Mouse (Mus musculus) kidney, embryonic 16.5 days (tissue): ENCODE measurements around the gene Olfr805. TPM values are rescaled to one million over a fixed set of nuclear protein-coding genes. Genes with fewer than 3 reads are reported as not detected.

Experiments
- microRNA-seq: library from miRNA; unstranded; fragments of <30 nt; microRNA quantifications from one replicate; pipeline ENCODE4, GENCODE M21; 2016
- polyA plus RNA-seq: library from polyadenylated mRNA; unstranded; fragments of >200 nt; fragmentation: Nextera tagmentation; extraction: Ambion mirVana; gene quantifications from 2 replicates; pipeline ENCODE4 v1.2.1, GENCODE M21; 2015

Olfr805 gene
- polyA plus RNA-seq, 1 experiment from 2014 or later: not detected

Small RNA genes lying within 50 kb of the gene (microRNA-seq; reads per million reads assigned to microRNA genes)
- gene Gm24485: not detected

Other genes starting within 250 kb of the Olfr805 start
- not detected in 2 replicates for gene Olfr789, start 244.6 kb downstream of the Olfr805 start, polyA plus RNA-seq
- gene Olfr790, start 230.9 kb downstream of the Olfr805 start, polyA plus RNA-seq: not detected in 2 replicates
- gene Olfr791, start 207.6 kb downstream of the Olfr805 start, polyA plus RNA-seq: not detected in 2 replicates
- not detected in 2 replicates for gene Olfr792, start 190.2 kb downstream of the Olfr805 start, polyA plus RNA-seq
- gene Olfr794, start 161.7 kb downstream of the Olfr805 start, polyA plus RNA-seq: not detected in 2 replicates
- not detected in 2 replicates for gene Olfr796, start 116.8 kb downstream of the Olfr805 start, polyA plus RNA-seq
- not detected in 2 replicates for gene Olfr798, start 101.4 kb downstream of the Olfr805 start, polyA plus RNA-seq
- not detected in 2 replicates for gene Olfr799, start 91.9 kb downstream of the Olfr805 start, polyA plus RNA-seq
- gene Olfr800, start 71.7 kb downstream of the Olfr805 start, polyA plus RNA-seq: not detected in 2 replicates
- gene Olfr801, start 55.5 kb downstream of the Olfr805 start, polyA plus RNA-seq: not detected in 2 replicates
- gene Olfr802, start 41.2 kb downstream of the Olfr805 start, polyA plus RNA-seq: 0.03 TPM in 1 of 2 replicates, not detected in the other
- gene Olfr803, start 35.1 kb downstream of the Olfr805 start, polyA plus RNA-seq: not detected in 2 replicates
- gene Olfr804, start 26.2 kb downstream of the Olfr805 start, polyA plus RNA-seq: not detected in 2 replicates
- not detected in 2 replicates for gene Olfr806, start 12.5 kb upstream of the Olfr805 start, polyA plus RNA-seq
- not detected in 2 replicates for gene Olfr807, start 28.4 kb upstream of the Olfr805 start, polyA plus RNA-seq
- gene Olfr808, start 36.1 kb upstream of the Olfr805 start, polyA plus RNA-seq: not detected in 2 replicates
- gene Olfr809, start 45.3 kb upstream of the Olfr805 start, polyA plus RNA-seq: not detected in 2 replicates
- not detected in 2 replicates for gene Olfr810, start 65.5 kb upstream of the Olfr805 start, polyA plus RNA-seq
- not detected in 2 replicates for gene Olfr811, start 75.0 kb upstream of the Olfr805 start, polyA plus RNA-seq
- not detected in 2 replicates for gene Olfr812, start 116.7 kb upstream of the Olfr805 start, polyA plus RNA-seq
- not detected in 2 replicates for gene Olfr813, start 126.0 kb upstream of the Olfr805 start, polyA plus RNA-seq
- not detected in 2 replicates for gene Olfr814, start 150.5 kb upstream of the Olfr805 start, polyA plus RNA-seq
- not detected in 2 replicates for gene Olfr815, start 176.5 kb upstream of the Olfr805 start, polyA plus RNA-seq
- gene Olfr816, start 186.2 kb upstream of the Olfr805 start, polyA plus RNA-seq: not detected in 2 replicates
- not detected in 2 replicates for gene Olfr818, start 219.7 kb upstream of the Olfr805 start, polyA plus RNA-seq
- not detected in 2 replicates for gene Olfr819, start 237.9 kb upstream of the Olfr805 start, polyA plus RNA-seq
- gene Olfr247, start 246.8 kb upstream of the Olfr805 start, polyA plus RNA-seq: not detected in 2 replicates